Mouse (Mus musculus) left cerebral cortex, adult 8-10 months (tissue): ENCODE measurements at regions not wholly inside any gene's neighbourhood (a gene's known extent, or its start where the extent isn't known, plus 50 kb on each side); places are given as distances from the start of the nearest gene placed in this dataset.
"Not testable (repeated sequence)": the region's sequence is repeated elsewhere in the genome, so short reads cannot be mapped to it uniquely, and the experiment has no call there.

ENCODE experiments used
- DNase-seq, 2 experiments: peaks; one replicate each; pipeline ENCODE4 v3.0.0; 2022; ENCODE audit warnings: low spot score in 2 of 2

- DNase-seq, result no peak
Observed at GRCm38 (mm10) chr14:116586742-116587141, 338.4 kb upstream of the Gpc6 start.

GRCm38 (mm10) chr14:116589529-116589928, 335.6 kb upstream of the Gpc6 start:
- DNase-seq, result no peak

- DNase-seq, result no peak
Observed at GRCm38 (mm10) chr14:116590111-116590510, 335.0 kb upstream of the Gpc6 start.

DNA sequence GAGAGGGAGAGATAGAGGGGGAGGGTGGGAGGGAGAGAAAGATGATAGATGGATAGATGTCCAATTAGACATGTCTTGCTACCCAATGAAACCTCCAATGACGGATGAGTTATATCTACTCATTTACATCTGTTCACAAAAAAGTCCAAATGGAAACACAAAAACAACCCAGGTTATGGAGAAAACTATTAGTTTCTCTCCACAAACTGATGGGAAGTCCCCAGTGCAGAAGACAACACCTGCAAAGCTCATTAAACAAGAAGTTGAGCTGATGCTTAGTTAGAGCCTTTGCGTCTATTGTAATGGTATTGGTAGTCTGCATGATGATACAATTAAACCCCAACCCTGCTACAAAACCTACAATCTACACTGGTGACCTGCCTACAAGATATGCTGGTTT, 317.0 kb upstream of the Gpc6 start:
- no peak for DNase-seq

DNA sequence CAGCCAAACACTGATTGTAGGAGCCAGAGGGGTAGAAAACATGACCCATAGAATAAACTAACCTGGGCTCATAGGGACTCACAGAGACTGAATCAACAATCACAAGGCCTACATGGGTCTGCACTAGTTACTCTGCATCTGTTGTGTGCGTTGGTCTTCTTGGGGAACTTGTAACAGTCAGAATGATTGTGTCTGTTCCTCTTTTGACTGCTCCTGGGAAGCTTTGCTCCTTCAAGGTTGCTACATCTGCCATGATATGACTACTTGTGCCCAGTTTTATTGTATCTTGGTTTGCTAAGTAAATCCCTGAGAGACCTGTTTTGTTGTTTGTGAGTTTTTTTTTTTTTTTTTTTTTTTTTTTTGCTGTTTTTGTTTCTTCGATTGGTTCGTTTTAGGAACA, 313.9 kb upstream of the Gpc6 start:
- DNase-seq, result no peak

DNA sequence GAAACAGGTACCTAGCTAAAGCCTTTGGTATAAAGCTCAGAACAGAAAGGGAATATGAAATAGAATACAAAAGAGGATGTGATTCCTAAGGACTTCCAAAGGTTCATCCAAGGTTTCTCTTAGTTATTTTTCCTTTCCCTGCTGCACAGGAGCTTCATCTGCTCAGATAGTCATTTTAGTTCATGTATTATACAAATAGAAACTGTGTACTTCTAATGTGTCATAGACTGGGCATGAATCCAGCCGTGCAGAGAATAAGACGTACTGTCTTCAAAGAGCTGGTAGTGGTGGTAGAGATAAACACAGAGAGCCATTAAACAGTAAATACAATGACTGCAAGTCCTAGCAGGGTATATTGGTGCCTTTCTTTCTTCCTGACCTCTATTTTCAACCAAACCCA, 292.9 kb upstream of the Gpc6 start:
- peak in 1 of 2 experiments; percentile 31 for DNase-seq

DNA sequence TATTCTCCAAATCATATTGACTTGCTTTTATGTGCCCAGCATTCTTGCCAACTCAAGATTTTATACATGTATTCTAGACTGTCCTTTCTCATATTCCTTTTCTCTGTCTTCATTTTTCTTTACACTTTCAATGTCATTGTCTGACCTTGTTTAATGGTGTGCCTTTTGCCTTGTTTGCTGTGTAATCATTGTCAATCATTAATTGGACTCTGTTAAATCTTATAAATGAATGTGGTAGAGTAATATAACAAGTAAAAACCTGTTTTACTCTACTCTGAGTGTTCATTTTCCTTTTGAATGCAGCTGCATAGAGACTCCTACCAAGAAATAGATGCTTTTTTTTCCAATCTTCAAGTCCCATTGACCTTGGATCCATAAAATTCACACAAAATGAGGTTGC, 283.0 kb upstream of the Gpc6 start:
- no peak for DNase-seq

DNA sequence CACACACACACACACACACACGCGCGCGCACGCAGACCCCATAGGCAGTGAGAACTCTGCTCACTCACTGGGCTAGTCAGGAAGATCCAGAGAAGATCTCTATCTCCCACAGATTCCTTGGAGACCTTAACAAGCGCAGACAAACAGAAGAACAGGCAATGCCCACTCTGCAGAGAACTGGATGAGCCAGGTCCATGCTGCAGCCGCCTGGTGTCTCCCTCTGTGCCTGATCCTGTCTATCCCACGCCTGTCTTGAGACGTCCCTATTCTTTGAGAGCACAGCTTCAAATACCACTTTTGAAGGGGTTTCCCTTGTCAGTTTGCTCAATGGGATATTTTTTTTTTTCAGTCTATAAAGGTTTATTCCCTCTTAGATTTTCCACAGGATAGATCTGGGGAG, 273.2 kb upstream of the Gpc6 start:
- no peak for DNase-seq

GRCm38 (mm10) chr14:116683909-116684308, 241.2 kb upstream of the Gpc6 start:
- no peak for DNase-seq

- no peak for DNase-seq
Observed at GRCm38 (mm10) chr14:116697675-116698074, 227.4 kb upstream of the Gpc6 start.

DNA sequence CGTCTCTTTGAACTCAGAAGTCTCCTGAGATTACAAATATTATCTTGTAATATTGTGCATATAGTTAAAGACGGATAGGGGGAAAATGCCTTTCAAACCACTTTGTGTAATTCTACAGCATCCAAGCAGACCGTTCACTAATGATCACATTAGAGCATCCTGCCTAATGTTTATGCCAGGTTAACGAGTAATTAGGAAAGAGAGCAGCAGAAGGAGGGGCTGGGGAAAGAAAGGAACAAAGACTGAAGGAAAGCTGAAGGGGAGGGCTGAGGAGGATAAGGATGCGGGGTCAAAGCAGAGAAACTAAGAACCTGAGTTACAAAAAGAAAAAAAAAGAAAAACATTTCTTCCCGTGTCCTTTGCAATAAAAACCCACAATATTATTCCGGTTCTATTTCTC, 226.7 kb upstream of the Gpc6 start:
- DNase-seq, result no peak

GRCm38 (mm10) chr14:116734596-116734995, 190.5 kb upstream of the Gpc6 start:
- not testable (repeated sequence) for DNase-seq

DNA sequence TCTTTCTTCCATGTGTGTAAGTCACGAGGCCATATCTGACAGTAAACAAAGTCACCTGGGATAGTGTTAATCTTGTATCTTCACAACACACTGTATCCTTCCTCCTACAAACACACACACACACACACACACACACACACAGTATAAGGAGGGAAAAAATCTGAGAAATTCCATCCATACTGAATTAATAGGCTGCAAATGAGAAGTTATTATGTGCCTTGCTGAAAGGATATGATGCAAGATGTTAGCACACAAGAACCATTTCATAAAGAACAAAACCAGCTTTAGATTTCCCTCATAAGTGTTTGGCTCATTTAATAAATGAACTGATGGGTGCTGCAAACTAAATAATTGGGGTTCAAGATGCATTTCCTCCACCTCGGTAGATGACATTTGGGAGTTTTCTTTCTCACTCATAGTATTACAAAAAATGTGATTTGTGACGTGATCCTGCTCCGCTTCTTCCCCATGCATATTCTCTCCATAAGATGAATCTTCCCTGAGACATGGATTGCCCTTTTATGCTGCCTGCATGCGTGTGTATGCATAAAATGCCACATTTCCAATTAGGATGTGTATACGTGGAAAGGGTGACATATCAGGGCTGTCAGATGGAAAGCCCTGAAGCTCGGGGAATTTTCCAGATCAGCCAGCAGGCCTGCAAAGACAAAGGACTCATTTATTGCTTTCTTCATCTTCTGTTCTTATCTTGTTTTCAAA, 170.5 kb upstream of the Gpc6 start:
- no peak for DNase-seq

- DNase-seq, result no peak
Observed at GRCm38 (mm10) chr14:116761429-116761828, 163.7 kb upstream of the Gpc6 start.

- no peak for DNase-seq
Observed at GRCm38 (mm10) chr14:116771120-116771519, 154.0 kb upstream of the Gpc6 start.

GRCm38 (mm10) chr14:116771671-116772070, 153.4 kb upstream of the Gpc6 start:
- DNase-seq, result no peak

- DNase-seq, result peak in 1 of 2 experiments; percentile 28
Observed at GRCm38 (mm10) chr14:116779661-116780060, 145.5 kb upstream of the Gpc6 start.

- DNase-seq, result no peak
Observed at GRCm38 (mm10) chr14:116783840-116784239, 141.3 kb upstream of the Gpc6 start.

DNA sequence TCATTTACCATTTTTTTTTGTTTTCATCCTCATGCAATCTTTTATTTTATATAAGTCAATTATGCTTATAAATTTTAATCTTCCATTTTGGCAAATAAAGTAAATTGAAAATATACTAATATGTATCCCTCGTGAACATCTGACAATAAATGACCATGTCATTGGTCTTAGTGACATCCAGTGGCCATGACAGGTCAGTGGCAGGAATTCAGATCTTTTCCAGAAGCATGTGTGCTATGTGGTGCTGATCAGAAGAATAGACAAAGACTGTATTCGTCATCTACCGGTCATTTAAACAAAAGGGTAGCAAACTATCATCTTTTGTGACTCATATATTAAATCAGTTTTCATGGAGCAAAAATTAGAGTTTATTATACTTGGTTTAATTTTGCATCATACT, 118.6 kb upstream of the Gpc6 start:
- DNase-seq, result no peak

- no peak for DNase-seq
Observed at GRCm38 (mm10) chr14:116808581-116808980, 116.5 kb upstream of the Gpc6 start.

DNA sequence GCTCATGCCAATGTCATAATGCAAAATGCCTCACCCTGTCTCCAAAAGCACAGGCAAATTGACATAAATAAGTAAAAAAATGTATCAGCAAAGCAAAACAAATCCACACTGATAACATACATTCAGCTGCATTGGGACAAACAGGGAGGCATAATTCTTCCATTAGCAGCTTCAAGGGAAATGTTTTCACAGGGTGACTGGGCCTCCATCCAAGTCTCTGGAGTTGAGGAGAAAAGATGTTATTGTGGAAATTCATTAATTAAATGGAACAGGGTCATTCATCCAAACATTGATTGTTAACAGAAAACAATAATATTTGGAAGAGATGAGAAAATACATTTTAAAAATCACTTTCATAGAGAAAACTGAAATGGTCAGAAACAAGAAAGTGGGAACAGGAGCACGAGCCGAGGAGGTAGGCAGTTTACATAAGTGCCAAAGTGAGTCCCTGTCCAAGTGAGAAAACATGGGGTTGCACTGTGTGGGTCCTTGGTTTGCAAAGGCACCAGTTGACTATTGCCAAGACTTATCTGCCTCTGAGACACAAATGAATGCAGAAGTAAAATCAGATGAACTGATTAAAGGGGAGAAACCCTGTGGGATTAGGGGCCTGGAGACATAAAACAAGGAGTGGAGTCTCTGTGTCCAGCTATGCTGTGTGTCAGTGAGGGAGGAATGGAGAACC, 114.3 kb upstream of the Gpc6 start:
- DNase-seq, result no peak

DNA sequence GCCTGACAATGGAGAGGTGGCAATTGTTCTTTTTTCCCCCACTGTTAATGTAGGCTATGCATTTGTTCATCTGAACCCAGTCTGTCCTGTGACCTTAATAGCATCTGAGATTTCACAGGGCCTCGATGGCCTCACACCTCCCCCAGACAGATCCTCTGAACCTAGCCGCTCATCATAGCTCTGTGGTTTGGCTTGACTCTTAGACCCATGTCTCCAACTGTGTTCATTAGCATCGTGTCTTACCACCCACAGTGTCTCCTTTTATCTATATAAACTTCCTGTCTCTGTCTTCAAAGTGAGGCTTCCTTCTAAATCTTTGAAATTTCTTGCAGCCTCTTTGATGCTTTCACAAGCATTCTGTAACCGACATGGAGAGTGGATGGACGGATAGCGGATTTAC, 87.9 kb upstream of the Gpc6 start:
- no peak for DNase-seq

- DNase-seq, result no peak
Observed at GRCm38 (mm10) chr14:116869437-116869836, 55.7 kb upstream of the Gpc6 start.
